Mouse (Mus musculus) embryonic facial prominence, embryonic 12.5 days (tissue): ENCODE measurements around the gene Klf5. TPM values are rescaled to one million over a fixed set of nuclear protein-coding genes. Genes with fewer than 3 reads are reported as not detected.

Source experiments
- ATAC-seq: fragments of 200-750 bp; cut with Nextera tagmentation; 2 replicates; pipeline ENCODE4 v1.8.0; 2017; ENCODE audit not compliant: insufficient number of reproducible peaks, insufficient read depth, low FRiP score, low TSS enrichment
- H3K27ac ChIP-seq: fragments of 300-500 bp; sonication (generic); 2 replicates; pipeline ENCODE4 v1.5.1; 2016; ENCODE audit warnings: mild to moderate bottlenecking
- H3K27me3 ChIP-seq: fragments of 300-500 bp; sonication (generic); 2 replicates; pipeline ENCODE4 v1.6.1; 2016; ENCODE audit warnings: mild to moderate bottlenecking, moderate library complexity
- H3K36me3 ChIP-seq: fragments of 300-500 bp; sonication (generic); 2 replicates; pipeline ENCODE4 v1.6.1; 2016; ENCODE audit warnings: mild to moderate bottlenecking
- H3K4me1 ChIP-seq: fragments of 300-500 bp; sonication (generic); 2 replicates; pipeline ENCODE4 v1.6.1; 2016
- H3K4me2 ChIP-seq: fragments of 300-500 bp; sonication (generic); replicated peaks from 2 replicates; pipeline ENCODE4 v1.6.1; 2016; ENCODE audit warnings: mild to moderate bottlenecking, moderate library complexity
- H3K4me3 ChIP-seq: fragments of 300-500 bp; sonication (generic); 2 replicates; pipeline ENCODE4 v1.5.1; 2016; ENCODE audit warnings: mild to moderate bottlenecking
- H3K9ac ChIP-seq: fragments of 300-500 bp; sonication (generic); 2 replicates; pipeline ENCODE4 v1.6.1; 2016; ENCODE audit warnings: mild to moderate bottlenecking, moderate library complexity
- H3K9me3 ChIP-seq: fragments of 300-500 bp; sonication (generic); 2 replicates; pipeline ENCODE4 v1.6.1; 2016; ENCODE audit warnings: mild to moderate bottlenecking, moderate library complexity
- WGBS: fragments of 180-500 bp; shearing (Covaris S2); methylation state at CpG from one replicate; pipeline ENCODE4 v1.1.7; 2016; 5-methylcytosine and 5-hydroxymethylcytosine counted together
- polyA plus RNA-seq: library from polyadenylated mRNA; unstranded; fragments of >200 nt; fragmentation: Nextera tagmentation; extraction: Ambion mirVana; gene quantifications from 2 replicates; pipeline ENCODE4 v1.2.1, GENCODE M21; 2016

The Klf5 gene
- polyA plus RNA-seq, 1 experiment from 2014 or later, result 8.6 TPM

- 72% methylated on average over 6 of the region's 6 CpGs for WGBS
- H3K27ac ChIP-seq, result no peak overlapping the region
- no peaks in the 10 kb centered on the region for H3K27me3 ChIP-seq
- H3K36me3 ChIP-seq, result no peaks in the 10 kb centered on the region
- no peak for ATAC-seq
- no peak overlapping the region for H3K4me3 ChIP-seq
- no peaks in the 10 kb centered on the region for H3K9me3 ChIP-seq
- peaks cover 5% of the 10 kb centered on the region; the same call in 1 of the 2 replicates for H3K4me1 ChIP-seq
- no peak overlapping the region for H3K4me2 ChIP-seq
- H3K9ac ChIP-seq, result no peak overlapping the region
Observed at GRCm38 (mm10) chr14:99349606-99350005, 51.1 kb downstream of the Klf5 start.

DNA sequence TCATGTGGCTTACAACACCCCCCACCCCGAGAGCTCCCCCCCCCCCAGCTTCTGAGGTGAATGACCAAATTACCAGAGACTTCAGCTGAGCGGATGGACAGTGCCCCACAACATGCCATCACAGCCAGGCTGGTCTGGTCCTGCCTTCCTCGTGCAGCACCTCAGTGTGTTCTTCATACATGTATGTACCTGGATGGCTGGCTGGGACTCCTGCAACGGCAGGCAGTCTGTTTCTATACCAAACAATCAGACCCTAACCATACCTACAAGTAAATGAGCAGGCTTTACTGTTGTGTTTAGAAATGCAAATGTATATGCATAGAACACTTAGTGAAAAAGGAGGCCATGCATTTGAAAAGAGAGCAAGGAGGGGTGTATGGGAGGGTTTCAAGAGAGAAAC is 54.5 kb downstream of the Klf5 start:
- H3K4me3 ChIP-seq, result no peak overlapping the region
- H3K9ac ChIP-seq, result no peak overlapping the region
- H3K4me1 ChIP-seq, result peaks cover 5% of the 10 kb centered on the region; the same call in 1 of the 2 replicates
- WGBS, result 58% methylated on average over 4 of the region's 4 CpGs
- no peaks in the 10 kb centered on the region for H3K9me3 ChIP-seq
- no peak overlapping the region for H3K4me2 ChIP-seq
- no peak for ATAC-seq
- H3K36me3 ChIP-seq, result no peaks in the 10 kb centered on the region
- no peaks in the 10 kb centered on the region for H3K27me3 ChIP-seq
- H3K27ac ChIP-seq, result no peak overlapping the region

DNA sequence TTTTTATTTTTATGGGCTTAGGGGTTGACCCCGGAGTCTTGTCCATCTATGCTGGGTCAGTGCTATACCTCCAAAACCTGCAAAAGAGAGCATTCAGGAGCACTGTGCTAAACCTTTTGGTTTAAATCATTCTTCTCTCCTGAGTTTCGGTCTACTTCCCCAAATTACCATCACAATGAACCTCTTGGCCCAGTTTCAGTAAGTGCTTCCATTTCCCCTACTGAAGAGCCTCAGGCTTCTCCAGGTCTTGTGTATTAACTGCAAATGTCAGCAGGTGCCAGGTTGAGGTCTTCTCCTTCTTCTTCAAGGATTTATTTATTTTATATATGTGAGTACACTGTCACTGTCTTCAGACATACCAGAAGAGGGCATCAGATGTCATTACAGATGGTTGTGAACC is 55.6 kb downstream of the Klf5 start:
- Histone ChIP-seq H3K36me3 (no peaks in the 10 kb centered on the region), H3K9me3 (no peaks in the 10 kb centered on the region), H3K9ac (no peak overlapping the region), H3K27ac (no peak overlapping the region), H3K4me2 (no peak overlapping the region), H3K4me3 (no peak overlapping the region), H3K4me1 (peaks cover under 1% of the 10 kb centered on the region; the same call in 1 of the 2 replicates), H3K27me3 (no peaks in the 10 kb centered on the region)
- WGBS, result 76% methylated on average over 2 of the region's 2 CpGs
- ATAC-seq, result no peak

- Histone ChIP-seq H3K4me2 (no peak overlapping the region), H3K27ac (no peak overlapping the region), H3K9ac (no peak overlapping the region), H3K4me3 (no peak overlapping the region), H3K9me3 (no peaks in the 10 kb centered on the region), H3K27me3 (no peaks in the 10 kb centered on the region), H3K36me3 (no peaks in the 10 kb centered on the region), H3K4me1 (no peaks in the 10 kb centered on the region)
- ATAC-seq, result no peak
- WGBS, result 89% methylated on average over 10 of the region's 10 CpGs
Observed at GRCm38 (mm10) chr14:99354761-99355609, 56.5 kb downstream of the Klf5 start.

DNA sequence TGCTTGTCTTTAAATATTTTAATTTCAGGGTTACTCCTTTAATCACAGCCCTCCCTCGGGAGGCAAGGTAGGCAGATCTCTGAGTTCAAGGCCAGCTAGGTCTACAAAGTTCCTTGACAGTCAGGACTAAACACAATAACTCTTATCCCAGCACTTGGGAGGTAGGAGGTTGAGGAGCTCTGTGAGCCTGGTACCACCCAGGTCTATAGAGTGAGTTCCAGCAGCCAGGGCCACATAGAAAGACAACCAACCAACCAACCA is 57.0 kb downstream of the Klf5 start:
- no peaks in the 10 kb centered on the region for H3K4me1 ChIP-seq
- H3K27ac ChIP-seq, result no peak overlapping the region
- no peaks in the 10 kb centered on the region for H3K9me3 ChIP-seq
- H3K27me3 ChIP-seq, result no peaks in the 10 kb centered on the region
- H3K4me3 ChIP-seq, result no peak overlapping the region
- 83% methylated on average over 1 of the region's 1 CpGs for WGBS
- no peak for ATAC-seq
- no peak overlapping the region for H3K9ac ChIP-seq
- H3K36me3 ChIP-seq, result no peaks in the 10 kb centered on the region
- no peak overlapping the region for H3K4me2 ChIP-seq

DNA sequence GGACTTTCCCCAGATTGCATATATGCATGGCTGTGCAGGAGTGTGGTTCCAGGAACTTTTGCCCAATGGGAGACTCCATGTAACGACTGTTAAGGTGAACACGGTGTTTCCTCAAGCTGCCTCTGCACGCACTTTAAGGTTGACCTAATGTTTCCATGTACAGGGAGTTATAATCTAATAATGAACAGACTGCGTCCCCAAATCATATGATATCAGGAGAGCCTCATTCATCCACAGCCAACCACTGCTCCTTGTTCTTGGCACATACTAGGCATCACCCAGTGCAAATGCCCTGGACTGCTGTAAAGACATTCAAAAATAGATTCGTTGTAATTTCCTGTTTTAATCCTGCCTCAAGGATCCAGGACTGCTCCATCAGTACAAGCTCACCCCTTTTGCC is 64.5 kb downstream of the Klf5 start:
- Histone ChIP-seq H3K4me1 (no peaks in the 10 kb centered on the region), H3K4me2 (no peak overlapping the region), H3K9ac (no peak overlapping the region), H3K4me3 (no peak overlapping the region), H3K9me3 (no peaks in the 10 kb centered on the region), H3K27ac (no peak overlapping the region), H3K27me3 (no peaks in the 10 kb centered on the region), H3K36me3 (no peaks in the 10 kb centered on the region)
- no peak for ATAC-seq
- 85% methylated on average over 5 of the region's 5 CpGs for WGBS

- Histone ChIP-seq H3K4me3 (no peak overlapping the region), H3K4me1 (no peaks in the 10 kb centered on the region), H3K27me3 (no peaks in the 10 kb centered on the region), H3K27ac (no peak overlapping the region), H3K4me2 (no peak overlapping the region), H3K9me3 (no peaks in the 10 kb centered on the region), H3K9ac (no peak overlapping the region), H3K36me3 (no peaks in the 10 kb centered on the region)
- no peak for ATAC-seq
- WGBS, result 71% methylated on average over 12 of the region's 12 CpGs
Observed at GRCm38 (mm10) chr14:99364007-99364784, 65.7 kb downstream of the Klf5 start.

Other genes starting within 250 kb of the Klf5 start
- gene Pibf1, start 199.3 kb upstream of the Klf5 start, polyA plus RNA-seq, result 21.9 and 28.7 TPM in 2 replicates
- gene Dis3, start 198.9 kb upstream of the Klf5 start, polyA plus RNA-seq, result 41.9 and 49.2 TPM in 2 replicates